Mouse (Mus musculus): ENCODE data around the gene Degs1. TPM values are rescaled to one million over a fixed set of nuclear protein-coding genes. Genes with fewer than 3 reads are reported as not detected.

Degs1 gene
- polyA plus RNA-seq (2017; shearing (Covaris generic)): 100 to 1,000 TPM; 137 to 152 TPM

GRCm38 (mm10) chr1:182282091-182283075, at the start of gene Degs1:
TSS of gene Degs1 (minus strand) at chr1:182282804.

Other genes starting within 250 kb of the Degs1 start
- gene Srp9, start 158.1 kb downstream of the Degs1 start, polyA plus RNA-seq (2017; shearing (Covaris generic)): 100 to 1,000 TPM; 194 to 237 TPM
- gene Vmn1r1, start 118.3 kb downstream of the Degs1 start, polyA plus RNA-seq (2017; shearing (Covaris generic)): under 1 TPM in 1 of 2 experiments, not detected in 1; 0.05 TPM
- gene Fbxo28, start 58.8 kb upstream of the Degs1 start, polyA plus RNA-seq (2017; shearing (Covaris generic)): 10 to 100 TPM; 47.7 to 54.8 TPM
- gene Trp53bp2, start 126.4 kb upstream of the Degs1 start, polyA plus RNA-seq (2017; shearing (Covaris generic)): 10 to 100 TPM; 22.3 to 24.4 TPM
- 100 to 1,000 TPM in 1 of 2 experiments, 10 to 100 TPM in 1; 87.5 to 196 TPM for gene Capn2, start 234.8 kb upstream of the Degs1 start, polyA plus RNA-seq (2017; shearing (Covaris generic))

Measured in activated CD4-positive, CD25-positive, alpha-beta regulatory T cell (primary cell).